Mouse (Mus musculus) heart, adult 9 months (tissue): ENCODE measurements at regions not wholly inside any gene's neighbourhood (a gene's known extent, or its start where the extent isn't known, plus 50 kb on each side); places are given as distances from the start of the nearest gene placed in this dataset.
A peak's percentile ranks its signal among the peaks of the same experiment; 100 is the strongest.

ENCODE experiments used
- DNase-seq, 2 experiments: peaks; one replicate each; pipeline ENCODE4 v3.0.0; 2022; ENCODE audit warnings: low spot score in 2 of 2

DNA sequence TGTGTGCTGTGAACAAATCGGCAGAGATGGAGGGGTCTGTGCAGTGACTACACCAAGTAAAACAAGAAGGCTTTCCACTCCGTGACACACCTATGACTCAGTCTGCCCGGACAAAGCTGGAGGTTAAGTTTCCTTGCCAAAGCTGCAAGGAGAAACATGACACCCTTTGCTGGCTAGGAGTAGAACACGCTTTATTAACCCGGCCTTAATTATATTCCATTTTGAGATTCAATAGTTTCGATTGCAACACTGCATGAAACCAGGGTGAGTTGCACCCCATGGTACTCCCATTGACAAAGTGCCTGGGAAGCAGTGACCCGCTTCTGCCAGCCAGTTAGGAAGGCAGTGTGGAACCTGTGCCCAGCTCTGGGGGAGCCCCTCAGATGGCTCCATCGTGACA, 256.2 kb upstream of the Gm26657 start:
- no peak for DNase-seq

DNA sequence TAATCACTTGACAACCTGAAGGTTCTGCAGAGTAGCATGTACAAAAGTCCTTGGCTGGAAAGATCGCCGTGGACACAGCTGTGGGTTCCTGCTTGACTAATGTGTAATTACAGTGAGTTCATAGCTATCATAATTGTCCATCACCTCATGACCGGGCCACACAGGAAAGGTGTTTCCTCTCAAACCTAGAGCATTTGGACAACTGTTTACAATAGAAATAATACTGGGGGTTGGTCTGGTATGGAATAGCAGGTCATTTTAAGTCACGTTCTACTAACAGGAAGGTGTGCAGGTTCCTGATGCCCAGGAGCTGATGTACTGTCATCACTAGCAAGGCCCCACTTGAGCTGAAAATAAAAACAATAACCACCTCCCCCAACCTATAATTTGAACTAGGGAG, 283.1 kb upstream of the Gm26657 start:
- no peak for DNase-seq

DNA sequence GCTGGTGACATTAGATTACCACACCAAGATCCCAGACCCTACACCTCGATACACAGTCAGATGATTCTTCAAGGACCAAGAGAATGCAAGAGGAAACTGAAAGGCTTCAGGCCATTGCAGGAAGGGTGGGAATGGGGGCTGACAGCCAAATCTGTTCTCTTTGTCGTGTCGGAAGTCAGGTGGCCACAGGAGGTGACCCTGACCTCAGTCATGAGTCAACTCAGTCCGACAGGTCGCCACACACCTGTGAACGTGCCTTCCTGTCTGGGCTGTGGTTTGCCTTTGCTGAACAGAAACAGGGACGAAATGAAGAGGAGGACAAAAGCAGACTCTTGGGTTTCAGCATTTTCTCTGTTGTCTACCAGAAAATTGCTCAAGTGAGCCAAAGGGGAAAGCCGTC, 318.3 kb upstream of the Gm26657 start:
- no peak for DNase-seq

DNA sequence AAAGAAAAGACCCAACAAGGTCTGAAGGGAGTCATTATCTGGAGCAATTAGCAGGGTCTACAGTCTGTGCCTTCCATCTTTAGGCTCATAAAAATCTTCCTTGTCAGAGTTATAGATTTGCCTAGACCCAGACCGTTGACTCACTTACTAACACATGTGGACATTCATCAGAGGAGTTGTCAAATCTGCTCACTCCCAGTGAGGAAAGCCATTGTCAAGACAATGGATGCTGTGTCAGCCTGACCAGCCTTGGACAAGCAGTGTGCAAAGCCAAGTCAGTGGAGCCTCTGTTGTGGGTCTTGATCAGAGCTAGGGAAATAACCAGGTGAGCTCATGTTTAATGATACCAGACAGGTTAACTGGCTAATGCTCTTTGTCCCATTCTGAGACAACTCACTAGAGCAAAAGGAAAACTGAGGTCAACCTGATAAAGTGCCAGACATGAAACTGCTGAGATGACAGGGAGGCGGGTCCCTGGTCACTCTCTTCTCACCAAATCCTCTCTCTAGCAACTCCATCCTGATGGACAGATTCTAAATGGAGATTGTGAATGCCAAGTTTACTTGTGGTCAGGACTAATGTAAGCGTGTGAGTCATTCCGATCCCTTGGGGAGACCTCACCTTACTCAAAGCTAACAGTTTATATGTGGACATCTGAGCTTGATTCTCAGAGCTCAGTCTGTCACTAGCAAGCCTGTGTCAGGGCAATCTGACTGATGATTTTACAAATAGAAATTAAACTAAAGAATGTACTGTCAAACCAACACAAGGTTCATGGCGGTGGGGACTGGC, 320.6 kb upstream of the Gm26657 start:
- DNase-seq: no peak

DNA sequence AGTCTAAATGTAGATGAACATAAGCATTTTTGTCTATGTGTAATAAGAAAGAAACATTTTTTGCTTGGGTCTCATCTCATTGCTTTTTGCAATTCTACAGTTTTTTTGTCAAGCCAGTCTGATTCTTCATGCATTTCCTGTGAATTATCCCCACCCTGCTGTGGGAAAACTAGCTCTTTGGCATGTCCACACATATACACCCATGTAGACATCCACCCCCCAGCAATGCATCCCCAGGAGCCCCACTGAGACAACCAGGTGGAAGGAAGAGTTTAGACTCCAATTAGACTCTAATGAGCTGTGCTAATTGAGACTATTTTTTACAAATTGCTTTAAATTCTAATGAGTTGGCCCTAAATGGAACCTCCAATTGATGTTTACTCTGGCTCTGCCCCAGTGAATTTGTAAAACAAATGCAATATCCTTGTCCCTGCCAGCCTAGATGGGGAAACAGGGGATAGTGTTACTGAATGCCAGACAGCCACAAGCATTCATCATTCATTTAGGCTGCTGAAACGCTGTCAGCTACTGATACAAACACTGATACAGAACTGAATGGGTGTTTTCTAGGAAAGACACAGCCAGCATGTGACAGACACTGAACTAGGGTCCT, 328.7 kb upstream of the Gm26657 start:
- no peak for DNase-seq

DNA sequence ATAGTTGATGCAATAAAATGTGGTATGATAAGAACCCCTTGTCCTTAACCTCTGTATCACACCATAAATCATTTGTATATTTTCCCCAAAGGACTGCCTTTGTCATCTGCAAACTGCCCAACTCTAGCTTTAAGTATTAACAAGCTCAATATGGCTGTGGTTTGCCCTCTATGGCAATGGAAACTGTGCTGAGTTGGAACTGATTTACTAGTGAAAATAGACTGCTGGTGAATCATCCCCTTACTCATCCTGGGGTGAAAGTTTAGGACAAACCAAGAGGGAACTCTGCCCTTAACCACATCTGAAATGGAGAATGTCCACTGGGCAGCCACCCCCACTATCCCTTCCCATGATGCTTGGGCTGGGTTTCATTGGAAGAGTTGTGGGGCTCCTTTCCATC, 346.1 kb upstream of the Gm26657 start:
- no peak for DNase-seq

DNA sequence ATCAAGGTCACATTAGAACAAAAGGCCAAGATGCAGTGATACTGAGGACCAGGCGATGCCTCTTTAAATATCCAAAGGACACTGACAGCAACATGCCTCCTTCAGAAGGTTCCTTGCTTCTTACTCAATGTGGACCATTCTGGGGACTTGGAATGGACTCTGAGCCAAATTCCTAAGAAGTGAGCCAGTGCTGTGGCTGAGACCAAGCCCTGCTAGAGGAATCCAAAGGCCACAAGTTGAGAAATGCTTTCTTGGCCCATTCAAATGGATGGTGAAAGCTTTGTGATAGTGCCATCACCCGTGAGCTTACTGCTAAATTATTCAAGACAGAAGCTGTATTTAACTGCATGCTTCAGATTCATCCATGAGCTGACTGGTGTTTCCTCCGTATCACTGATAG, 352.8 kb upstream of the Gm26657 start:
- peak; percentile 61 to 62 for DNase-seq

DNA sequence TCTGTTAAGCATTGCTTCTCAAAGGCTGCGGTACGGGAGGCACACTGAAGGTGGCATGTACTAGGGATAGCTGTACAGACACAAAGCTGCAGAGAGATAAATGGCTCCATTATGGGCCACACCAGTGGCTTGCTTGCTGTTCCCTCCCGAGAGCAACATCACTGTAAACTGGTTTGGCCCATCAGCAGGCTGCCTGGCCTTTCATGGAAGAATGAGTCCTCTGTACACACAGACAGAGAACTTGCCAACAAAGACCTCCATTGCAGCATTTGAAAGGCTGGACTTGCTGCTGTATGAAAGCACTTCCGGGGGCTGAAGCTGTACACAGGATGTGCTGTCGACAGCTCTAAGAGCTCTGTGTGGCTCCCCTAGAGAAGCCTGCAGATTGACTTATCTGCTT, 364.1 kb upstream of the Gm26657 start:
- DNase-seq: no peak

DNA sequence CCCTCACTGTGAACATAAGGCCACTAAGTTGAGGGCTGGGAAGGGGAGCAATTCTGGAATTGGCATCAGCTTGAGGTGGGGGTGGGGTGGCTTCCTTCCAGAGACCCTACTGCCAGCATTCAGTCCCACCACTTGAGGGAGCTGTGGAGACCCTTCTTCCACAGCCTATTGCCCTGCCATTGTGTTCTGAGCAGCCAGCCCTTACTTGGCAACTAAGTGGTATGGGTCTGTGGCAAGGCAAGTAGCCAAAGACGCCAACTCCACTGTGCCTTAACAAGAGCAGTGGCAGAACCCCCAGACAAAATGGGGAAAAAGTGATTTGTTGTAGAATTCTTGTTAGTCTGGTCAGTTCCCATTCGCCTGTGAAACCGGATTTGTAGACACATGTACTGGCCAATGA, 365.4 kb upstream of the Gm26657 start:
- no peak for DNase-seq

DNA sequence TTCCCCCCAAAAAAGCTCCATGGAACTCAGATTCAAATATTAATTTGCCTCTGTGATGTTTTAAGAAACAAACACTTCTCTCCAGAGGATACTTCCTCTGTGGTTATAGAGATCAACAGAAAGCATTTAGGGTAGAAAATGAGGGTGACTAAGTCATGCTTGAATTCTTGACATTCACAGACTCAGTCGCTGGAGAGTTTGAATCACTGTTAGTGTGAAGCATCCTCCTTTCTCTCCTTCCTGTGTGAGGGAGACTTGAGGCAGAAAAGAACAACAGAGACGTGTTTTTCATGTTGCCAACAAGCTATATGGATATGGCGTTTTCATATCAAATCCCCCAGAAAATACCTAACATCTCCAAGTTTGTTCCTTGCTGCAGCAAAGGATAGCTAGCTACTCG, 366.1 kb upstream of the Gm26657 start:
- DNase-seq: no peak

DNA sequence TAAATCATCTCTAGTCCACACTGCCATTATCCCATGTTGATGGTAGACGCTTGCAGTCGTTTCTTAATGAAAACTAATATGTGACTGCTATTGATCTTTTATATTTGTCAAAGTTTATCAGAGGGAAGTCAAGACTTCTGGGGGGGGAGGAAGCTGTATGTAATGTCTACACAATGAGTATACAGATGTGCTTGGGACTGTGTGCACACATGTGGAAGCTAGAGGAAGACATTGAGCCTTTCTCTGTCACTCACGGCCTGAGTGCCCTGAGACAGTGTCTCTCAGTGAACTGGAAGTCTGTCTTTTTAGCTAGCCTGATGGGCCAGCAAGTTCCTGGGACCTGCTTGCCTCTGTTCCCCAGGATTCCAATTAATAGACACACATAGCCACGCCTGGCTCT, 366.7 kb upstream of the Gm26657 start:
- DNase-seq: no peak

DNA sequence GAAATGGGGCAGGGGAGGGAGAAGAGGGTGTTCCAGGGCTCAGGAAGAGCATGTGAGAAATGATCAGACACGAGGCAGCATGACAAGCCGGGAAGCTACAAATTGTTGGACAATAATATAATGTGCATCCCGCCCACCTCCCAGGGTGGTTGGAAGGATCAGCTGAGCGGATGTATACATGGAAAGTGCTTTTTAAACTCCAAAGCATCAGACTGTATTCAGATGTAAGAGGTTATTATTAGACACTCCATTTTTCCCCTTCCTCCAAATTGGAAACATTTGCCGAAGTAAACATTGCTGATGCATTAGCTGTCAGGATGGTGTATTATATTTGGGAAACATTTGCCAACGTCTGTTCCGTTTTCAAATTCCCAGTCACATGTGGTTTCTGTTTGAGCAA, 367.2 kb upstream of the Gm26657 start:
- no peak for DNase-seq

DNA sequence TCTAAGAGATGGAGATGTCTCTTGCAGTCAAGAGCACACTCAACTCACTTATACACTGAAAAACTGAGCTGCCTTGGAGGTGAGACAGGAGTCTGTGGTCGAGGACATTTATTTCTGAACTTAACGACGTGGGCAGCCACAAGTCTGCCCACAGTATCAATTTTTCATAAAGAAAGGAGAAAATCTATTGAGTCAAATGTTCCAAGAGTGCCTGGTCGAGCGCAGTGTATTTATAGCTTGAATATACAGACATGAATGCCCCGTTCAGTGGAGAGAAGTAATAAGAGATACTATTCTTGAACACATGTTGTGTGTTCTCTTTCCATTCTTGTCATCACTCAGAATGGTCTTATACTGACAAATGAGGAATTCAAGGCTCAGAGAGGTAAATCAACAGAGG, 375.3 kb upstream of the Gm26657 start:
- no peak for DNase-seq

DNA sequence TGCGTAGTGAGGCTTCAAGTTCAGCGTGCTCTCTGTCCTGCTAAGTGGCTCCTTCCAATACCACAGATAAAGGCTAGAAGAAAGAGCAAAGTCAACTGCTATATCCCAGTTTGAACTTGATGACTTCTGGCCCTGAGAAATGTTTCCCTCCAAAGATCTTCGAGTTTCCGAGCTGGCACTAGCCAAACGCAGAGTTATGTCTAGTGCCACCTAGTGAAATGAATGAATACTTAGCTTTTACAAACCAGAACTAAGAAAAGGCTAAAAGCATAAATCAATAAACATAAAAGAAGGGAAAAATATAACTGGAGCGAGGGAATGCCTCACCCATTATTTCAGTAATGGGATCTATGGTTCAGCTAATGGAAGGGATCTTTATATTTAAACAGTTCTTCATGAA, 377.7 kb upstream of the Gm26657 start:
- DNase-seq: no peak

DNA sequence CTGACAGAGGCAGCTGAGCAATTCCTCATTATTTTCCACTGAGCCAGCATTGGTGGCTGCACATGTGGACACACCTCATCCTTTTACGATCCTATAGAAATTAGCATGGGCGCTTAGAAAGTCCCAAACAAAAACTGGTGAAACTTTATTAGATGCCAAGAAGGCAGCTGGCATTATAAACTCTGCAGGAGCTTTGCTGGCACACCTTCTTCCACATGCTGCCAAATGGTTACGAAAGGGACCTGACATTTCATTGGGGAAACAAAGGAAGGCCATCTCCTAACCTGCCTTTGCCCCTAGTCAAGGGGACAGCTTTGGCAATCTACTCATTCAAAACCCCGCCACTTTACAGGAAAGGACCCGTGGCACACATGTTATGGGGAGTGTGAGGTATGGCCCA, 390.7 kb upstream of the Gm26657 start:
- no peak for DNase-seq

DNA sequence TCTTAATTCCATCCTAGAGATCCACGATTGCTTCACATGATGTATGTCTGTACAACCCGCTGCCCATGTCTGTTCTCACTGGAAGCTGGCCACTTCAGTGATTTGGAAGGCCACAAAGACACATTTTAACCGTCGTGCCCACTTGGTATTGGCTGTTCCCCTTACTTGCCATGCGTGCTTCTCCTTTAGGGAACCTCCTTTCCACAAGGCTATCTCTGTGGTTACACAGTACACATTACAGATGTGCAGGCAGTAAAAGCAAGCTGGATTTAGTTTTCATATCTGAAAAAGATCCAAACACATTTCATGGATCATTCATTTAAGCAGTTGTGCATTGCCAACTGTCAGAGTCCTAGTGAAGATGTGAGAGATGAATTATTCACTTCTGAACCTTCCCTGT, 414.7 kb upstream of the Gm26657 start:
- no peak for DNase-seq

DNA sequence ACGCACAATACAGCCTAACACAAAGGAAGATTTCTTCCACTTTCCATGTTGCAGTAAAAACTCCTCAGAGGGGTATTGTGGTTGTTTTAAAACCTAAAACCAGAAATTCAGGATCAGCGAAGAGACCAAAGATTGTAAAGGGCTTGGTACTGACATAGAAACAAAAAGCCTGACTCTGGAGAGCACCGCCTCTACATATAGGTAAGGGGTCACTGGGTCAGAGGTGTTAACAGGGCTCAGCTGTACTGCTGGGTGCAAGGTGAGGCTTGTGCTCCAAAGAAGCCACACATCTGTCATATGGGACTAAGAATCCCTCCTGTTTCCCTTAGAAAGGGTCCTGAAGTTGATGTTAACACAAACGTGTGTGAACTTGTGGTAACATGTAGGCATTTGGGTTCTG, 420.7 kb upstream of the Gm26657 start:
- no peak for DNase-seq

DNA sequence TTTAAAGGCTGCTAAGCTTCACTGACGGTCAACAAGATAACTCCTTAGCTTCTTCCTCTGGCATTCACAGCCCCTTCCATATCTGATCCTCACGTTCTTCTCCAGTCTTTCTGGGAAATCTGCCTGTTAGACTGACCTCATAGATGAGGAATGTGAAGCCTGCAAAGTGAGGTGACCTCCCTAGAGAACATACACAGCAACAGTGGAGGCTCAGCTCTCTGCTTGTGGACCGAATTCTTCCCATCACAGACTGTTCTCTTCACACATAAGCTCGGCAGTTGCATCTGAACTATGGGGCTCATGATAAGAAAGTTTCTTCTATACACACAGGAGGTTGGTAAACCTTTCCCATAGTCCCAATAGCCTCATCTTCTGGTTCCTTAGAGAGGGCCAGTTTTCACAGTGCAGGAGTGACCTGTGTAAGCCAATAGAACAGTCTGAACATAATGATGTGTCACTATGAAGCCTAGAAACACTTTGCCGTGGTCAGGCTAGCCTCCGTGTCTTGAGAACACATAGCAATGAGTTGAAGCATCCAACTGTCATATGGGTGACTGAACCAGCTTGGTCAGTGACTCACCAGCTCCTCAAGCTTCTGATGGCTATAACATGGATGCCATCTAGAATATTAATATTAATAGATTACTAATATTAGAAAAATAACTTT, 434.1 kb upstream of the Gm26657 start:
- peak in 1 of 2 experiments; percentile 11 for DNase-seq

DNA sequence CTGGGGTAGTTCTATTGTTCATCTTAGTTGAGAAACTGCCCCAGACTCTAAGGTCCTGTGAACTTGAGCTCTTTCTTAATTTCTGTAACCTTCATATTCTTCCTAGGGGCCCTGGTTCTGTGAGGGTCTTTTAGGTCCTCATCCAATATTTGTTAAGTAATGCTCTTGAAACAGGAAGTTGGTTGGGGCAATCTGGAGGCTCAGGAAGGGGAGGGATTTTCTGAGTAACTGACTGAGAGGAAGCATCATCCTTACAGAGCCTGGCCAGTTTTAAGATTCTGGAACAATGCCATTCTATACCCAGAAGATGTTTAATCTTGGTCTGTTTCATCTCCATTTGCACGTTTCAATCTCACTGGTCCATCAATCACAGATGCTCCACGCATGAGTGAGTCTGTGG, 435.6 kb upstream of the Gm26657 start:
- no peak for DNase-seq

DNA sequence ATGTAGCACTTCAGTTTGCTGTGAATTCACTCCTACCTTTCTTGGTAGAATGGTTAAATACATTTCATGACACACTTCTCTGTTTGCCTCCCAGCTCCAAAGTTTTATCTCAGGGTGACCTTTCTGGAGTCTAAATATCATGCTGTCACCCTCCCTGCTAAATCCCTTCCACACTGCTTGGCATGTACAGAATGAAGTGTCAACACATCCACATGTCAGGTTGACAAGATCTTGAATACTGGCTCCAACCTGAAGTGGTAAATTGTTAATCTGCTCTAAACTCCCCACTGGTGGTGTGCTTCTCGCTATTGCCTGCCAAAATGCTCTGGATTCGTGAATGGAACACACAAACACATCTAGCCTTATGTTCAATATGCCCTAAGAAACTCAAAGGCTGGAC, 451.9 kb upstream of the Gm26657 start:
- peak; percentile 37 to 39 for DNase-seq

DNA sequence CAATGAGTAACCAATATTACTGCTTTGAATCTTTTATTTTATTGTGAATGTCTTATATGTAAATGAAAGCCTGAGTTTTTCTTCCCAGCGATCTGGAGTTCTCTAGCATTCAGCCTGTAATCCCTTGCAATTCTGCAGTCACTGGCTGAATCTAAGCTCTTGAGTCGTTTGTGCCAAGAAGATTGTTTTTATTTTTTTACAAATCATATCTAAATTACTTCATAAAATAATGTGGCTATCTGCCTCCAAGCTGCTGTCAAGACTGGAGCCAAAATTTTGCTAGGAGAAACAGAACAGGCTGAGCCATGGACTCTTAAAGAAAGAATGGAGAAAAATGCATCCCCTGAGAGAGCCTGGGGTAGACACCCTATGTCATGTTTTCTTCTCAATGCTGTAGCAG, 455.4 kb upstream of the Gm26657 start:
- peak; percentile 8 to 18 for DNase-seq

DNA sequence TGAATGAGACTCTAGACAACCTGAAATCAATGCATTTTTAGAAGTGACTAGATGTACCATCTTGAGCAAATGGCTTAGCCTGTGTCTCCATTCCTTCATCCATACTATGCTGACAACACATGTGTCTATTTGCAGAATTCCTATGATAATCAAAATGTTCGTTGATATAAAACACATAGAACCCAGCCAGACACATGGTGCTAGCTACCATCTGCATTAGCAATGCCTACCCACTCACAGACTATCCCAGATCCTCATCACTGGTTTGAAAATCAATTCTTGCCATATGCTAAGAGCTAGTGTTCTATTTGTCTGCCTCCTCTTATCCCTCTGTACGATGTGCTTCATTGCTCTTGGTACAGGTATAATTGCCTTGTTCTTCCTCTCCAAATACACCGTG, 464.0 kb upstream of the Gm26657 start:
- DNase-seq: no peak

DNA sequence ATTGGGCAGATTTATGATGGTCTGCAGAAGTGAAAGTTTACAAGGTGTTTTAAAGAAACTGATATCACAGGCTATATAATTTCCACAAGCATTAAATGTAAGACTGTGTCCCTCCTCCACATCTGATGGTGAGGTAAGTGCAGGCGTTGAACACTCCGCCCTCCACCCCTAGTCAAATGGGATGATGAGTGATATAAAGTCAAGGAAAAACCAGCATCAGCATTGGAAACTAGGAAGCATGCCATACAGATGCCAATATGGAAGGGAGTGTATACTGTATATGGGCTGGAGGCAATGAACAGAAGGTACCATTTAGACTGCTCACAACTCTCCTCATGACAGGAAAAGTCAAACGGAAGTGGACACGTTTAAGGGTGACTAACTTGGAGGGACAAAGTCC, 468.5 kb upstream of the Gm26657 start:
- no peak for DNase-seq
